Mouse (Mus musculus): ENCODE results near the gene A930004D18Rik.

The A930004D18Rik gene

DNA sequence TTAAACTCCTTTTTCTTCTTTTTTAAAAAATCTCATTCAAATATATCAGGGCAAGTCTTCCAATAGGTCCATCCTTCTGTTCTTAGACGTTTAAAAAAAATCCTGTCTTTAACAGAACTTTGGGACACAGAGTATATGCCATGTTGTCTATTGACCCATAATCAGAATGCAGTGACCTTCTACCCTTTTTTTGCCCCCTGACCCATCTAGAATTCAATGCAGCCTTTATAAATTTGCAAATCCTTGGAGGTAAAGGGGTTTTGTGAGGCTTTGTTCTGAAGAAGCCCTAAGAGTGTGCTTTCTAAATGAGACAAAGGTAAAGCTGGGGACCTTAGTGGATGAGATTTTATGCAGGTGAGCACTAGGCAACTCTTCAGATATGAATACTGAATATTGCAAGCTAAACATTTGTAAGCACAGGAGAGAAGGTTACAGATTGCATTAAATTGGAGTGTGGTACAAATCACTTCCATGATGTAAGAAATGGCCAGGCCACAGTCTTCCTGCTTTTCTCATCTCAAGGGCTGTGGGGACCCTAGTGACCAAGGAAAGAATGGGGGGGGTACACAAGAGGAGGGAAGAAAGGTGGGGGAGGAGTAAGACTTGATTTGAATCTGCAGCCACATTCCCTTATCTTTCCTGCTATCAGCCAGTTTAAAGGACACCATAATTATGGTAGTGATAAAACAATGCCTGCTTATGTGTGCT lies 15.9 kb upstream of the A930004D18Rik start:
- no peak for DNase-seq (ENCODE audit: low spot score in 2 of 2)

DNA sequence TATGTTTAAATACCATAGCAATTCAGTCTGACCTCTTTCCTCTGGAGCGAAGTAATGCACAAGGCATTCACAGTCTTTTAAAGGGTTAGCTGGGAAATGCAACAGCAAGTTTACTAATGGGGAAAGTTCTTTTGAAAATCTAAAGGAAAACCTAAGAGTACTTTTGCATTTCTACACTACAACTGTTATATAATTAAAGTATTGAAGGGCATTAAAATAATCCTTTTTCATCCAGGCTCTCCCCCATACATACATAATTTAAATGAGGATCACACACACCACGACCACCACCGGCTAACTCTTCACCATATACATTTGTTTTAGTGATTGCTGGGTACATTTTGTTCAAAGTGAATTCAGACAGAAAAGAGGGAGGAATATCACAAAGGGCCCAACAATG lies 15.0 kb upstream of the A930004D18Rik start:
- no peak for DNase-seq (ENCODE audit: low spot score in 2 of 2)

- DNase-seq (ENCODE audit: low spot score in 2 of 2): no peak
These were observed 14.3 kb upstream of the A930004D18Rik start for GRCm38 (mm10) chr2:18051831-18052170.

DNA sequence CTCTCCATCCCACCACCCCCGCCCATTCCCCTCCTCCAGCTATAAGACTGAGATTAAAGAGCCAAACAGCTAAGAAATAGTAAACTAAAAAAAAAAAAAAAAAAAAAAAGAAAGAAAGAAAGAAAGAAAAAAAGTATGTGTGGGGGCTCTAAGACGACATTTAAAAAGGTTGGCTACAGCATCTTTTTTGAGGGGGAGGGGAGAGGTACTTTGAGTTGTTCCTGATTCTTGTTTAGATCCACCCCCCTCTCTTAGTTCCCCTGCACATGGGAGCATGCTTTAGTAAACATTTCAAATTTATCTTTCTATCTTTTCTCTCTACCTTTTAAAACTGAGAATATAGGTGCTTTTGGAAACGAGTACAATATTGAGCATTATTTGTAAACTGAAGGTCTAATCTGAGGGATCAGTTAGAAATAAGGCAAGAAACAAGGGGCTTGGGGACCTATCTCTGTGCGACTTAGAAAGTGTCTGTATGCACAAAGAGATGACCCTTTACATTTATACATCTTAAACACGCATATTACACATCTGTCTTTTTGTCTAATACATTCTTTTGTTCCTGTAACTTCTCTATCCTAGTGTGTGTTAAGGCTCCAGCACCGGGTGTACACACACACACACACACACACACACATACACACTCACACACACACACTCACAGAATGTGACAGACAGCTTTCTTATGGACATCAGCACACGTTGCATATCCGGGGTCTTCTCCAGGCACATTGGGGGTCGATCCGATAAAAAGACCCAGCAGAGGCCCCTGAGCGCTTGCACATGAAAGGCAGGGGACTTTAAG lies 13.7 kb upstream of the A930004D18Rik start:
- no peak for DNase-seq (ENCODE audit: low spot score in 2 of 2)

DNA sequence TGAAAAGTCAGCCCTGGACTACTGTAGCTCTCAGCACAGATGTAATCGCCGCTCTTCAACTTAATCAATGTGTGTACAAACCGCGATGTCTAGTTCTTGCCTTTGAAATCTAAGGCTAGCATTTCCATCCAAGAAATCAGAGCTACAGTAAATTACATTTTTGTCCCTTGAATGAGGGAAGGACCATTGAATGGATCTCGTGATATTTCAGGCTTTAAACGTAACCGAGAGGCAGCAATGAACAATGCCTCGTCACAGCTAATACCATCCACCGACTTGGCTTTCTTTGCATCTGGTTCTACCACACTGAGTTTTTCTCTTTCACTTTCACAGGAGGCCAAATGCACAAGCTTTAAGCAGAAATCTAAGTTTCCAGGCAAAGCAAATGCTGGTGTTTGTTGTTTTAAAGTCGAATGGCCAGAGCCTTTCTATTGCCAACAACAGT lies 13.0 kb upstream of the A930004D18Rik start:
- DNase-seq (ENCODE audit: low spot score in 2 of 2): no peak

- DNase-seq (ENCODE audit: low spot score in 2 of 2): no peak
These were observed 12.5 kb upstream of the A930004D18Rik start for GRCm38 (mm10) chr2:18050018-18050417.

GRCm38 (mm10) chr2:18049279-18049821 lies 11.8 kb upstream of the A930004D18Rik start:
- DNase-seq (ENCODE audit: low spot score in 2 of 2): no peak

DNA sequence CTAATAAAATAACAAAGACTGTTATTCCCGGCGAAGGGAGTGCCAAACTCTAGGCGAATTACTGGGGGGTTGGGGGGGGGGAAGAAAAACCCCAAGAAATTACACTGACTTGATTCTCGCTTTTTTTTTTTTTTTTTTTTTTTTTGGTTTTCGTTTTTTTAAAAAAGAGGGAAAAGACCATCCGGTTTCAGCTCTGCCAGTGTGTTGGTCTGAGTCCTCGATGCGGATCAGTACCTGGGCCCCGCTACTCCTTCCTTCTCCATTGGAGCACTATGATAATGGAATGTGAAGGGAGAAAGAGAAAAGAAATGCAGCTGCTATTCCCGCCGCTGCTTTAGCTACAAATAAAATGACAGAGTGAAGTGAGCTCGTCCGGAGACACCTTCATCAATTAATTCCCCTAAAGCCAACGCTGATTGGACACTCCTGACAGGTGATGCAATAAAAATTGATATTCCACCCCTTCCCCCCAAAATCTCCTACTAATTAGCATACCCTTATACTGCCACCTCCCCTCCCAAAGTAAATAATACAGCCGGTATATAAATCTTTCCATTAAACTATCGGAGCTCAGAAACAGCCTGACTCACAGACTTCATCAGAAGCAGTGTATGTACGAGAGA lies 11.0 kb upstream of the A930004D18Rik start, which contains the start of gene Skida1:
Gene Skida1 (minus strand): TSS at position 599 of the 623 bp plus-strand sequence.
- no peak for DNase-seq (ENCODE audit: low spot score in 2 of 2)

GRCm38 (mm10) chr2:18047646-18048452 lies 10.3 kb upstream of the A930004D18Rik start:
- DNase-seq (ENCODE audit: low spot score in 2 of 2): peak in 1 of 2 experiments; percentile 55

DNA sequence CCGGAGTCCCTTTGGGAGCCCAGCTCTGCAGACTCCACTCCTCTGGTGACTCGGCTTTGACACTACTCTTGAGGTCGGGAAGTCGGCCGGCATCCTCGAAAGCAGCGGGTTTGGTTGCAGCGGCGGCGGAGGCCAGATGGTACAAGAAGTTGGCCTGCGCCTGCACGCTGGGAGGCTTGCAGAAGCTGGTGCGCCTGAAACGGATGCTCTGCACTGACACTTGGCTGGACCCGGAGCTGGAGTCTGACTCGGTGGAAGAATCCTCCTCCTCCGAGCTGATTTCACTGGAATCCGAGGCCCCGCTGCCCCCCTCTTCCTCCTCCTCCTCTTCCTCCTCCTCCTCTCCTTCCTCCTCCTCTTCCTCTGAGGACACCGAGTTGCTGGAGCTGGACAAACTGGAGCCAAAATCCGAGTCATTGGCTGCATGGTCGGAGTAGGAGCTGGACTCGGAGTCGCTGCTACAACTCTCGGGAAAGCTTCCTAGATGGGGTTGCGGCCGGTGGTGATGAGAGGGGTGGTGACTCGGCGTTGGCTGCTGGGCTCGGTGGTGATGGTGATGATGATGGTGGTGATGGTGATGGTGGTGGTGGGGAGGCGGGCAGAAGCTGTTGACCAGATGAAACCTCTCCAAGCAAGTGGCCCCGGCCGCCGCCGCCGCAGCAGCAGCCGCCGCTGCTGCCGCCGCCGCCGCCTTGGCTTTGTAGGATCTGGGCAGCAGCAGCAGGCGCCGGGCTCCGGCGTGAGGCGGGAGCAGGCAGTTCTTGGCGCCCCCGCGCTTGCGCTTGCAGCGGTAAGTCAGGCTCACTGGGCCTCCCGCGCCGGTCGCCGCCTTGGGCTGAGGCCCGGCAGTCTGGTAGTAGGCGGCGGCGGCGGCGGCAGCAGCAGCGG lies 9.5 kb upstream of the A930004D18Rik start:
- peak in 1 of 2 experiments; percentile 59 for DNase-seq (ENCODE audit: low spot score in 2 of 2)

DNA sequence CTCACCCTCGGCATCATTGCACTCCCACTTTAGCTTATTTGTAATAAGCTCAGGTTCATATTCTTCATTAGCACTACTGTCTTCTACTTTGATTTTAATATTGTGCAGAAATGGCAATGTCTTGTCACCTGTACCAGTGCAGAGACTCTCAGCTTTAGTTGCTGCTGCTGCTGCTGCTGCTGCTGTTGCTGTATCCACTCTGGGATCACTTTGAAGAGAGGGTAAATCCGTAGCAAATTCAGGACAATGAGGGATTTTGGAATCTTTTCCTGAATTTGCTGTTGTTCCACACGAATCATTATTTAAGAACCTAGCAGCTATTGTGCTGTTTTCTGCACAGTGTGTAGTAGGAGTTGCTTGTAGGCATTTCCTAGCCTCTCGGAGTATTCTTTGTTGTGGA lies 8.6 kb upstream of the A930004D18Rik start:
- DNase-seq (ENCODE audit: low spot score in 2 of 2): no peak

- no peak for DNase-seq (ENCODE audit: low spot score in 2 of 2)
These were observed 8.2 kb upstream of the A930004D18Rik start for GRCm38 (mm10) chr2:18045781-18046181.

DNA sequence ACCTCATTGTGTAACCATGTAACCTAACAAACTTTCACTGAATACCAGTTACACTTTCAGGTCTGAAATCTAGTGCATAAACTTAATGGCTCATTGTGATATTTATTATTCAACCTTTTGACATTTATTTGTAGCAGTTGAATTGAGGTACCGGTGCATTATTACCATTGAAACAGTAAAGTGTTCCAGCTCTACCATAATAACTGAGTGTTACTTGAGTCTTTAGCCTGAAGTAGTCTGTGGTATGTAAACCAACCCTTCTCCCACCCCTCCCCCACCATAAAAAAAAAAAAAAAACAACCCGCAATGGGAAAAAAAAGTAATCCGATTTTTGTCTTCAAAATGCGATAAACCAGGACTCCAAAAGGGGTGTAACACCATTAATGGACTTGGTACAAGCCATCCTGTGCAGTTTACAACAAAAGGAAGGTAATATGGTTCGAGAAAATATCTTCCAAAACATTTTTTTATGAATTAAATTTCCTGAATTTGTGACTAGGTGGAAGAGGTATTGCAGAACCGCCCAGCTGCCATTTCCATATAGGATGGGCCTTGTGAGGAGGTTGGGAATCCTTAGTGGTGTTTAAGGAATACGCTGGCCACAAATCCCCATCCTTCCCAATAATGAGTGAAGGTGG lies 7.7 kb upstream of the A930004D18Rik start:
- DNase-seq (ENCODE audit: low spot score in 2 of 2): no peak

- no peak for DNase-seq (ENCODE audit: low spot score in 2 of 2)
These were observed 3.8 kb upstream of the A930004D18Rik start for GRCm38 (mm10) chr2:18041199-18041885.

DNA sequence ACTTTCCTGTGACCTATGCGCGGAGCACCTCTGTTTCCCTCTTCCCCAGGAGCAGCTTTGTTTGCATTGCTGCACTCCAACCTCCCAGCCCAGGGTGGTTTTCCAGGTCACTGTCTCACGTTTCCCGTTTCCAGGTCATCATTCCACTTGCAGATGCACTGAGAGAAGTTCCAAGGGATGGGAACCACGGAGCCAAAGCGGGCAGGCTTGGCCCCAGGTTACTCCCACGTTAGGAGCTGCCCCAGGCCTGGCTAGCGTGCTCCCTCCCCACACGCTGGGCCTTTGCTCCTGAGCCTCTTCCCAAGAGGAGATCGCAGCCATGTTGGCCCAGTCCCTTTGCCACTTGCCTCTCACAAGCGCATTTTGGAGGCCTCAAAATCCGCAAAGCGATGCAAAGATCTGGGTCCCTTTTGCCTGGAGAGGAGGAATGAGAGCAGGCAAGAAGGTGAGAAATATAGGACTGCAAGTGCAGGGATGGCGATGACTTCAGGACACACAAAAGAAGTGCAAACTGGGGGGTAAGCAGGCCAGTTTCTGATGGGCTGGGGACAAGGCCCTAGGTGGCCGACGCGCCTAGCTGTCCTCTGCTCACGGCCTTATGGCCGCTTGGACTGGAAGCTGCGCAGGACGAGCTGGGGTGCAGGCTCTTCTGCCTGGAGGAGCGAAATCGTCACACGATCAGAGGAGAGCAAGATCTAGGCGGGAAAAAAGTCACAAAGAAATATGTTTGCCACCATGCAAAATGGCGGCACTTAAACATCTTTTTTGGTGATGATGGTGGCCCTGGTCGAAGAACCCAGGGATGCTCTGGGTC lies 3.0 kb upstream of the A930004D18Rik start:
- DNase-seq (ENCODE audit: low spot score in 2 of 2): no peak

GRCm38 (mm10) chr2:18039566-18040290 lies 2.2 kb upstream of the A930004D18Rik start:
- no peak for DNase-seq (ENCODE audit: low spot score in 2 of 2)

GRCm38 (mm10) chr2:18038895-18039371 lies 1.4 kb upstream of the A930004D18Rik start:
- DNase-seq (ENCODE audit: low spot score in 2 of 2): no peak

All from frontal cortex, postnatal 14 days (tissue).